ENCODE assay signal across 10 mouse cellular contexts in genomic region chr11:61155727-61156126, GRCm38 (mm10). TPM values are rescaled to one million over a fixed set of nuclear protein-coding genes. Genes with fewer than 3 reads are reported as not detected.
A peak's percentile ranks its signal among the peaks of the same experiment; 100 is the strongest.
DNase-seq lines count a peak whose midpoint lies in the region; ATAC-seq and TF ChIP-seq lines count a peak whose summit lies in the region.
"Had no signal": no experiment of that assay in that cellular context is flagged by ENCODE, and none has a peak within 500 bp of the region (broad histone marks: within the 10 kb centered on the region; RNA-seq: fewer than 3 reads in every experiment).

No protein-coding gene starts in this region.

- no peak overlapping the region for H3K4me3 ChIP-seq in embryonic facial prominence, embryonic 14.5 days (ENCODE audit: low read depth, low read length)
- no peak overlapping the region for H3K4me3 ChIP-seq in embryonic facial prominence, embryonic 10.5 days
- H3K4me3 ChIP-seq in midbrain, embryonic 14.5 days (replicated peaks; ENCODE audit: low read depth, low read length): no peak overlapping the region
- no peak overlapping the region for H3K4me3 ChIP-seq in midbrain, embryonic 10.5 days
- no peak overlapping the region for H3K4me3 ChIP-seq in embryonic fibroblast, embryonic 13.5 days (ENCODE audit: insufficient read depth, low read length)
- no peak overlapping the region for H3K4me3 ChIP-seq in hindbrain, embryonic 11.5 days (ENCODE audit: low read depth, low read length)
- H3K4me3 ChIP-seq: limb, embryonic 15.5 days had no signal

- ATAC-seq in embryonic facial prominence, embryonic 14.5 days (ENCODE audit: low read depth): no peak
- no peak for ATAC-seq in midbrain, embryonic 14.5 days (ENCODE audit: low FRiP score, low TSS enrichment)
- ATAC-seq in megakaryocyte, adult 5-6 weeks (ENCODE audit: poor library complexity, severe bottlenecking): peak; percentile 37; the same call in 1 of the 2 replicates
- no peak for ATAC-seq in erythroblast, adult 5-6 weeks (replicated peaks; ENCODE audit: low FRiP score, poor library complexity, severe bottlenecking)
- no peak for ATAC-seq in hindbrain, embryonic 11.5 days (ENCODE audit: low FRiP score)
- ATAC-seq: Patski had no signal

- peaks cover 91% of the 10 kb centered on the region for H3K36me3 ChIP-seq in embryonic facial prominence, embryonic 14.5 days (ENCODE audit: control insufficient read depth, insufficient read depth, low read length)
- H3K36me3 ChIP-seq in embryonic facial prominence, embryonic 10.5 days (replicated peaks): peaks cover 97% of the 10 kb centered on the region
- H3K36me3 ChIP-seq in midbrain, embryonic 14.5 days (ENCODE audit: control insufficient read depth, insufficient read depth, low read length): peaks cover 96% of the 10 kb centered on the region
- peaks cover 98% of the 10 kb centered on the region for H3K36me3 ChIP-seq in midbrain, embryonic 10.5 days
- H3K36me3 ChIP-seq in hindbrain, embryonic 11.5 days (ENCODE audit: control insufficient read depth, insufficient read depth, low read length): peaks cover 42% of the 10 kb centered on the region

- peak; percentile 28 for DNase-seq in embryonic facial prominence, embryonic 14.5 days (ENCODE audit: low spot score)
- DNase-seq in embryonic facial prominence, embryonic 10.5 days (ENCODE audit: low spot score): no peak
- DNase-seq in midbrain, embryonic 14.5 days: peak; percentile 37
- no peak for DNase-seq in midbrain, embryonic 10.5 days (ENCODE audit: low spot score)
- DNase-seq in hindbrain, embryonic 11.5 days (ENCODE audit: low spot score): no peak

- no peak overlapping the region for H3K9ac ChIP-seq in embryonic facial prominence, embryonic 14.5 days (ENCODE audit: low read depth, low read length)
- H3K9ac ChIP-seq in midbrain, embryonic 14.5 days (replicated peaks; ENCODE audit: low read length): no peak overlapping the region
- H3K9ac ChIP-seq in hindbrain, embryonic 11.5 days (ENCODE audit: low read depth, low read length): no peak overlapping the region
- H3K9ac ChIP-seq: limb, embryonic 15.5 days had no signal

- no peaks in the 10 kb centered on the region for H3K27me3 ChIP-seq in embryonic facial prominence, embryonic 14.5 days (replicated peaks; ENCODE audit: control insufficient read depth, insufficient read depth, low read length)
- no peaks in the 10 kb centered on the region for H3K27me3 ChIP-seq in embryonic facial prominence, embryonic 10.5 days (replicated peaks; ENCODE audit: low read depth, poor library complexity, severe bottlenecking)
- no peaks in the 10 kb centered on the region for H3K27me3 ChIP-seq in midbrain, embryonic 14.5 days (ENCODE audit: control insufficient read depth, insufficient read depth, low read length)
- no peaks in the 10 kb centered on the region for H3K27me3 ChIP-seq in midbrain, embryonic 10.5 days (ENCODE audit: low read depth, poor library complexity, severe bottlenecking)
- H3K27me3 ChIP-seq in hindbrain, embryonic 11.5 days (ENCODE audit: control insufficient read depth, insufficient read depth, low read length): no peaks in the 10 kb centered on the region
- H3K27me3 ChIP-seq: limb, embryonic 15.5 days; Patski had no signal

- 95% methylated on average over 2 of the region's 2 CpGs for WGBS in embryonic facial prominence, embryonic 14.5 days
- WGBS in embryonic facial prominence, embryonic 10.5 days: 85% methylated on average over 2 of the region's 2 CpGs
- WGBS in midbrain, embryonic 14.5 days: 94% methylated on average over 2 of the region's 2 CpGs
- 93% methylated on average over 2 of the region's 2 CpGs for whole genome bisulfite sequencing in midbrain, embryonic 10.5 days
- 86% methylated on average over 2 of the region's 2 CpGs for WGBS in hindbrain, embryonic 11.5 days

- no peak for TF ChIP-seq POLR2A in embryonic fibroblast, embryonic 13.5 days (IDR thresholded peaks at IDR 0.05; ENCODE audit: low read depth, low read length)

- no peaks in the 10 kb centered on the region for H3K9me3 ChIP-seq in embryonic facial prominence, embryonic 14.5 days (ENCODE audit: control insufficient read depth, low read length)
- no peaks in the 10 kb centered on the region for H3K9me3 ChIP-seq in embryonic facial prominence, embryonic 10.5 days
- no peaks in the 10 kb centered on the region for H3K9me3 ChIP-seq in midbrain, embryonic 14.5 days (ENCODE audit: control insufficient read depth, low read length)
- no peaks in the 10 kb centered on the region for H3K9me3 ChIP-seq in midbrain, embryonic 10.5 days (replicated peaks)
- no peaks in the 10 kb centered on the region for H3K9me3 ChIP-seq in hindbrain, embryonic 11.5 days (ENCODE audit: control insufficient read depth, low read length)
- H3K9me3 ChIP-seq: limb, embryonic 15.5 days had no signal

- TF ChIP-seq CTCF in embryonic fibroblast, embryonic 13.5 days (IDR thresholded peaks at IDR 0.05; ENCODE audit: borderline replicate concordance, insufficient read depth, low read length): 0 out of 2 replicates have a peak, but pooled peaks have one; percentile 21

- H3K4me2 ChIP-seq in embryonic facial prominence, embryonic 14.5 days (ENCODE audit: low read depth, low read length): no peak overlapping the region
- H3K4me2 ChIP-seq in midbrain, embryonic 14.5 days (ENCODE audit: low read length): no peak overlapping the region
- no peak overlapping the region for H3K4me2 ChIP-seq in hindbrain, embryonic 11.5 days (replicated peaks; ENCODE audit: low read depth, low read length)
- H3K4me2 ChIP-seq: limb, embryonic 15.5 days had no signal

- no peak overlapping the region for H3K27ac ChIP-seq in embryonic facial prominence, embryonic 14.5 days (replicated peaks; ENCODE audit: low read depth, low read length)
- no peak overlapping the region for H3K27ac ChIP-seq in embryonic facial prominence, embryonic 10.5 days (replicated peaks)
- no peak overlapping the region for H3K27ac ChIP-seq in midbrain, embryonic 14.5 days (replicated peaks; ENCODE audit: low read depth, low read length)
- no peak overlapping the region for H3K27ac ChIP-seq in midbrain, embryonic 10.5 days (replicated peaks)
- H3K27ac ChIP-seq in embryonic fibroblast, embryonic 13.5 days (ENCODE audit: insufficient read depth, low read length): no peak overlapping the region
- no peak overlapping the region for H3K27ac ChIP-seq in hindbrain, embryonic 11.5 days (ENCODE audit: low read depth, low read length)
- H3K27ac ChIP-seq: limb, embryonic 15.5 days had no signal

- H3K4me1 ChIP-seq in embryonic facial prominence, embryonic 14.5 days (ENCODE audit: control insufficient read depth, insufficient read depth, low read length): no peaks in the 10 kb centered on the region
- no peaks in the 10 kb centered on the region for H3K4me1 ChIP-seq in embryonic facial prominence, embryonic 10.5 days
- H3K4me1 ChIP-seq in midbrain, embryonic 14.5 days (ENCODE audit: control insufficient read depth, insufficient read depth, low read length): no peaks in the 10 kb centered on the region
- no peaks in the 10 kb centered on the region for H3K4me1 ChIP-seq in midbrain, embryonic 10.5 days
- no peaks in the 10 kb centered on the region for H3K4me1 ChIP-seq in embryonic fibroblast, embryonic 13.5 days (ENCODE audit: control insufficient read depth, insufficient read depth, low read length)
- H3K4me1 ChIP-seq in hindbrain, embryonic 11.5 days (replicated peaks; ENCODE audit: control insufficient read depth, insufficient read depth, low read length): no peaks in the 10 kb centered on the region
- H3K4me1 ChIP-seq: limb, embryonic 15.5 days had no signal

RNA-seq across cellular contexts. Expression of gene Usp22, which starts 19.1 kb away (rescaled TPM):
- 149 and 174 TPM in 2 replicates for polyA plus RNA-seq in embryonic facial prominence, embryonic 14.5 days (2014; fragmentation: Nextera tagmentation; extraction: Ambion mirVana)
- polyA plus RNA-seq in embryonic facial prominence, embryonic 10.5 days (2016; fragmentation: Nextera tagmentation; extraction: Ambion mirVana): 185 and 189 TPM in 2 replicates
- polyA plus RNA-seq in midbrain, embryonic 14.5 days (2014; fragmentation: Nextera tagmentation; extraction: Ambion mirVana): 462 and 529 TPM in 2 replicates
- polyA plus RNA-seq in midbrain, embryonic 10.5 days (2016; fragmentation: Nextera tagmentation; extraction: Ambion mirVana): 201 and 251 TPM in 2 replicates
- 99.6 and 117 TPM in 2 replicates for polyA plus RNA-seq in embryonic fibroblast, embryonic 13.5 days (2011; ENCODE audit: insufficient read length, low read depth, missing spikeins)
- total RNA-seq in megakaryocyte, adult 5-6 weeks (2015): 22.8 and 28.6 TPM in 2 replicates
- 40.3 and 47.4 TPM in 2 replicates for total RNA-seq in megakaryocyte, adult 5-6 weeks (2017)
- 6.5 and 7.7 TPM in 2 replicates for total RNA-seq in erythroblast, adult 5-6 weeks (2015; ENCODE audit: low replicate concordance)
- total RNA-seq in erythroblast, adult 5-6 weeks (2017; ENCODE audit: low replicate concordance): 14.6 and 18.0 TPM in 2 replicates
- polyA plus RNA-seq in hindbrain, embryonic 11.5 days (2014; fragmentation: Nextera tagmentation; extraction: Ambion mirVana): 273 and 295 TPM in 2 replicates

RNA-seq across cellular contexts. Expression of gene Tnfrsf13b, which starts 29.2 kb away (rescaled TPM):
- 2.9 and 3.0 TPM in 2 replicates for polyA plus RNA-seq in embryonic facial prominence, embryonic 14.5 days (2014; fragmentation: Nextera tagmentation; extraction: Ambion mirVana)
- 0.86 and 1.2 TPM in 2 replicates for polyA plus RNA-seq in embryonic facial prominence, embryonic 10.5 days (2016; fragmentation: Nextera tagmentation; extraction: Ambion mirVana)
- 0.35 and 2.0 TPM in 2 replicates for polyA plus RNA-seq in midbrain, embryonic 14.5 days (2014; fragmentation: Nextera tagmentation; extraction: Ambion mirVana)
- 1.2 TPM in 2 replicates for polyA plus RNA-seq in midbrain, embryonic 10.5 days (2016; fragmentation: Nextera tagmentation; extraction: Ambion mirVana)
- not detected in 2 replicates for polyA plus RNA-seq in embryonic fibroblast, embryonic 13.5 days (2011; ENCODE audit: insufficient read length, low read depth, missing spikeins)
- total RNA-seq in megakaryocyte, adult 5-6 weeks (2015): 59.3 and 72.4 TPM in 2 replicates
- total RNA-seq in megakaryocyte, adult 5-6 weeks (2017): 82.6 and 119 TPM in 2 replicates
- 10.2 and 11.7 TPM in 2 replicates for total RNA-seq in erythroblast, adult 5-6 weeks (2015; ENCODE audit: low replicate concordance)
- 6.7 and 18.9 TPM in 2 replicates for total RNA-seq in erythroblast, adult 5-6 weeks (2017; ENCODE audit: low replicate concordance)
- 1.1 and 1.2 TPM in 2 replicates for polyA plus RNA-seq in hindbrain, embryonic 11.5 days (2014; fragmentation: Nextera tagmentation; extraction: Ambion mirVana)
- polyA plus RNA-seq: Patski had no signal

RNA-seq across cellular contexts. Expression of gene Aldh3a1, which starts 51.6 kb away (rescaled TPM):
- polyA plus RNA-seq in embryonic facial prominence, embryonic 14.5 days (2014; fragmentation: Nextera tagmentation; extraction: Ambion mirVana): 1.7 and 2.5 TPM in 2 replicates
- polyA plus RNA-seq in embryonic facial prominence, embryonic 10.5 days (2016; fragmentation: Nextera tagmentation; extraction: Ambion mirVana): not detected in 2 replicates
- polyA plus RNA-seq in midbrain, embryonic 14.5 days (2014; fragmentation: Nextera tagmentation; extraction: Ambion mirVana): 0.12 TPM in 1 of 2 replicates, not detected in the other
- polyA plus RNA-seq in midbrain, embryonic 10.5 days (2016; fragmentation: Nextera tagmentation; extraction: Ambion mirVana): not detected in 2 replicates
- 0.50 and 1.1 TPM in 2 replicates for polyA plus RNA-seq in embryonic fibroblast, embryonic 13.5 days (2011; ENCODE audit: insufficient read length, low read depth, missing spikeins)
- not detected in 2 replicates for total RNA-seq in megakaryocyte, adult 5-6 weeks (2015)
- total RNA-seq in megakaryocyte, adult 5-6 weeks (2017): not detected in 2 replicates
- total RNA-seq in erythroblast, adult 5-6 weeks (2015; ENCODE audit: low replicate concordance): not detected in 2 replicates
- total RNA-seq in erythroblast, adult 5-6 weeks (2017; ENCODE audit: low replicate concordance): not detected in 2 replicates
- not detected in 2 replicates for polyA plus RNA-seq in hindbrain, embryonic 11.5 days (2014; fragmentation: Nextera tagmentation; extraction: Ambion mirVana)
- polyA plus RNA-seq: Patski had no signal

Comparison
In these comparisons a context has a peak if more than half of its experiments do, and no peak if none do; other contexts are left out.
1. DNase-seq: peak in embryonic facial prominence, embryonic 14.5 days (single experiment) and midbrain, embryonic 14.5 days (single experiment); none in embryonic facial prominence, embryonic 10.5 days (single experiment), midbrain, embryonic 10.5 days (single experiment) and hindbrain, embryonic 11.5 days (single experiment).